Mouse (Mus musculus) lung, adult 18-20 months (tissue): ENCODE measurements around the gene Ccdc61.

ENCODE experiments used
- DNase-seq, 2 experiments: peaks; one replicate each; pipeline ENCODE4 v3.0.0; 2022; ENCODE audit warnings: mixed read lengths in 2 of 2

Gene Ccdc61

GRCm38 (mm10) chr7:18910241-18910831 is at the start of gene Ccdc61:
TSS of gene Ccdc61 (minus strand) at chr7:18910415.
- DNase-seq = peak; percentile 98

GRCm38 (mm10) chr7:18959446-18959845 is 49.2 kb upstream of the Ccdc61 start:
- DNase-seq = peak; percentile 40 to 69

GRCm38 (mm10) chr7:18958384-18958766 is 48.2 kb upstream of the Ccdc61 start:
- peak in 1 of 2 experiments; percentile 18 for DNase-seq

GRCm38 (mm10) chr7:18957569-18958383 is 47.6 kb upstream of the Ccdc61 start:
- peak; percentile 61 to 68 for DNase-seq

- no peak for DNase-seq
Measured at GRCm38 (mm10) chr7:18951397-18951796, 41.2 kb upstream of the Ccdc61 start.

- DNase-seq = no peak
Measured at GRCm38 (mm10) chr7:18950523-18951315, 40.5 kb upstream of the Ccdc61 start.

- DNase-seq = no peak
Measured at GRCm38 (mm10) chr7:18949781-18950522, 39.7 kb upstream of the Ccdc61 start.

GRCm38 (mm10) chr7:18948151-18948550 is 37.9 kb upstream of the Ccdc61 start:
- DNase-seq = peak; percentile 81 to 89

GRCm38 (mm10) chr7:18942815-18943214 is 32.6 kb upstream of the Ccdc61 start:
- no peak for DNase-seq

- no peak for DNase-seq
Measured at GRCm38 (mm10) chr7:18942376-18942775, 32.2 kb upstream of the Ccdc61 start.

GRCm38 (mm10) chr7:18927759-18928158 is 17.5 kb upstream of the Ccdc61 start:
- peak; percentile 46 to 67 for DNase-seq

GRCm38 (mm10) chr7:18926911-18927310 is 16.7 kb upstream of the Ccdc61 start:
- DNase-seq = no peak

- peak; percentile 63 to 80 for DNase-seq
Measured at GRCm38 (mm10) chr7:18926041-18926790, 16.0 kb upstream of the Ccdc61 start.

- peak; percentile 88 to 92 for DNase-seq
Measured at GRCm38 (mm10) chr7:18925162-18925938, 15.1 kb upstream of the Ccdc61 start, which contains the start of gene Nova2. TSS of gene Nova2 (plus strand) at chr7:18925888.

GRCm38 (mm10) chr7:18924321-18924720 is 14.1 kb upstream of the Ccdc61 start:
- DNase-seq = no peak

- DNase-seq = no peak
Measured at GRCm38 (mm10) chr7:18923711-18924191, 13.5 kb upstream of the Ccdc61 start.

- no peak for DNase-seq
Measured at GRCm38 (mm10) chr7:18923267-18923666, 13.1 kb upstream of the Ccdc61 start.

- DNase-seq = no peak
Measured at GRCm38 (mm10) chr7:18922807-18923206, 12.6 kb upstream of the Ccdc61 start.

GRCm38 (mm10) chr7:18921069-18921468 is 10.9 kb upstream of the Ccdc61 start:
- DNase-seq = peak; percentile 86 to 90

- DNase-seq = peak in 1 of 2 experiments; percentile 9
Measured at GRCm38 (mm10) chr7:18917931-18918330, 7.7 kb upstream of the Ccdc61 start.

GRCm38 (mm10) chr7:18916254-18916653 is 6.0 kb upstream of the Ccdc61 start:
- DNase-seq = no peak
